23 mouse cellular contexts compared by ENCODE assay signal in genomic region chr4:97693931-97694330, GRCm38 (mm10).
DNase-seq lines count a peak whose midpoint lies in the region; ATAC-seq and TF ChIP-seq lines count a peak whose summit lies in the region.
"Had no signal": no experiment of that assay in that cellular context is flagged by ENCODE, and none has a peak within 500 bp of the region (broad histone marks: within the 10 kb centered on the region; RNA-seq: fewer than 3 reads in every experiment).

No protein-coding gene starts in this region.

- no peaks in the 10 kb centered on the region for H3K27me3 ChIP-seq in limb, embryonic 14.5 days (ENCODE audit: control insufficient read depth, insufficient read depth, low read length)
- peaks cover 16% of the 10 kb centered on the region; the same call in 1 of the 2 replicates for H3K27me3 ChIP-seq in limb, embryonic 10.5 days (ENCODE audit: low read depth, poor library complexity, severe bottlenecking)
- H3K27me3 ChIP-seq: forebrain, embryonic 12.5 days; hindbrain, embryonic 15.5 days; kidney, embryonic 15.5 days; midbrain, embryonic 13.5 days; neural tube, embryonic 13.5 days had no signal

- TF ChIP-seq CTCF in left cerebral cortex, adult 2 months (IDR thresholded peaks at IDR 0.05) = no peak

- ATAC-seq in limb, embryonic 14.5 days (ENCODE audit: low FRiP score, low read depth) = no peak
- ATAC-seq: activated CD4-positive, CD25-positive, alpha-beta regulatory T cell, adult 4 months; intestine, embryonic 16.5 days; midbrain, embryonic 13.5 days had no signal

- H3K4me3 ChIP-seq in limb, embryonic 14.5 days (replicated peaks; ENCODE audit: low read length) = no peak overlapping the region
- H3K4me3 ChIP-seq in limb, embryonic 10.5 days = no peak overlapping the region
- no peak overlapping the region for H3K4me3 ChIP-seq in left cerebral cortex, adult 2 months
- H3K4me3 ChIP-seq: forebrain, embryonic 12.5 days; hindbrain, embryonic 15.5 days; kidney, embryonic 15.5 days; midbrain, embryonic 13.5 days; neural tube, embryonic 13.5 days had no signal

- no peak for TF ChIP-seq POLR2A in limb, embryonic 14.5 days (IDR thresholded peaks at IDR 0.05; ENCODE audit: borderline replicate concordance, extremely low read depth, insufficient read depth, insufficient read length)

- no peak overlapping the region for H3K4me2 ChIP-seq in limb, embryonic 14.5 days (replicated peaks; ENCODE audit: low read depth, low read length, severe bottlenecking)
- H3K4me2 ChIP-seq: forebrain, embryonic 12.5 days; hindbrain, embryonic 15.5 days; kidney, embryonic 15.5 days; liver, embryonic 11.5 days; lung, embryonic 14.5 days; midbrain, embryonic 13.5 days; neural tube, embryonic 13.5 days had no signal

- peak; percentile 7 for DNase-seq in adrenal gland, postnatal 14 days
- DNase-seq in adrenal gland, adult 8-10 months = no peak
- peak; percentile 57 for DNase-seq in limb, embryonic 14.5 days (ENCODE audit: low spot score)
- DNase-seq in limb, embryonic 10.5 days (ENCODE audit: low spot score) = no peak
- peak; percentile 14 to 19 for DNase-seq in heart, postnatal 36 days
- DNase-seq in kidney, postnatal 4 days = no peak
- DNase-seq in left cerebral cortex, adult 2 months (ENCODE audit: extremely low spot score in 1 of 2, low spot score in 2 of 2) = no peak
- no peak for DNase-seq in Muller cell, postnatal 12 days (ENCODE audit: inconsistent ontology term)
- DNase-seq: adrenal gland, postnatal 36 days; cerebellum, adult 11-12 months; cerebellum, postnatal 25 days; left cerebral cortex, postnatal 4 days; lung, embryonic 14.5 days; right cerebral cortex, adult 18-20 months; thymus, postnatal 25 days had no signal

- no peak overlapping the region for H3K9ac ChIP-seq in limb, embryonic 14.5 days (ENCODE audit: low read depth, low read length, severe bottlenecking)
- H3K9ac ChIP-seq: forebrain, embryonic 12.5 days; hindbrain, embryonic 15.5 days; kidney, embryonic 15.5 days; lung, embryonic 14.5 days; midbrain, embryonic 13.5 days; neural tube, embryonic 13.5 days had no signal

- peaks cover 43% of the 10 kb centered on the region for H3K4me1 ChIP-seq in limb, embryonic 14.5 days (ENCODE audit: control insufficient read depth, insufficient read depth, low read length)
- peaks cover 57% of the 10 kb centered on the region for H3K4me1 ChIP-seq in limb, embryonic 10.5 days
- H3K4me1 ChIP-seq: forebrain, embryonic 12.5 days; midbrain, embryonic 13.5 days had no signal

- no peaks in the 10 kb centered on the region for H3K9me3 ChIP-seq in limb, embryonic 14.5 days (ENCODE audit: control insufficient read depth, low read length)
- no peaks in the 10 kb centered on the region for H3K9me3 ChIP-seq in limb, embryonic 10.5 days (replicated peaks)
- H3K9me3 ChIP-seq: forebrain, embryonic 12.5 days; hindbrain, embryonic 15.5 days; kidney, embryonic 15.5 days; midbrain, embryonic 13.5 days; neural tube, embryonic 13.5 days had no signal

- H3K36me3 ChIP-seq in limb, embryonic 14.5 days (ENCODE audit: control insufficient read depth, insufficient read depth, low read length) = no peaks in the 10 kb centered on the region
- no peaks in the 10 kb centered on the region for H3K36me3 ChIP-seq in limb, embryonic 10.5 days
- H3K36me3 ChIP-seq: forebrain, embryonic 12.5 days; hindbrain, embryonic 15.5 days; kidney, embryonic 15.5 days; midbrain, embryonic 13.5 days; neural tube, embryonic 13.5 days had no signal

- no peak overlapping the region for H3K27ac ChIP-seq in limb, embryonic 14.5 days (replicated peaks; ENCODE audit: low read depth, low read length)
- no peak overlapping the region for H3K27ac ChIP-seq in limb, embryonic 10.5 days
- no peak overlapping the region for H3K27ac ChIP-seq in left cerebral cortex, adult 2 months
- H3K27ac ChIP-seq: forebrain, embryonic 12.5 days; hindbrain, embryonic 15.5 days; kidney, embryonic 15.5 days; midbrain, embryonic 13.5 days; neural tube, embryonic 13.5 days had no signal

- intact Hi-C loops in heart, postnatal 36 days (cut with DNase I) = no loop called here
- intact Hi-C loops in left cerebral cortex, adult 2 months (cut with DNase I) = no loop called here

- WGBS in limb, embryonic 14.5 days = 63% methylated on average over 4 of the region's 4 CpGs
- 89% methylated on average over 4 of the region's 4 CpGs for WGBS in limb, embryonic 10.5 days

Comparison
In these comparisons a context has a peak if more than half of its experiments do, and no peak if none do; other contexts are left out.
1. DNase-seq: peak in adrenal gland, postnatal 14 days (single experiment), limb, embryonic 14.5 days (single experiment) and heart, postnatal 36 days (2 of 2); none in adrenal gland, adult 8-10 months (single experiment), limb, embryonic 10.5 days (single experiment), kidney, postnatal 4 days (0 of 2), left cerebral cortex, adult 2 months (0 of 2) and Muller cell, postnatal 12 days (single experiment).